Mouse (Mus musculus) testis, adult 2 months (tissue): Measurements from ENCODE around the gene Bnipl.

ENCODE experiments used
- CTCF ChIP-seq: fragments of 200-500 bp; IDR thresholded peaks from 2 replicates; pipeline ENCODE4 v1.5.1; 2012; ENCODE audit warnings: low read depth, mild to moderate bottlenecking, inconsistent platforms, low read length, moderate library complexity; ENCODE audit not compliant: control insufficient read depth, insufficient read depth, insufficient replicate concordance
- POLR2A ChIP-seq: fragments of 200-500 bp; IDR thresholded peaks from 2 replicates; pipeline ENCODE4 v1.6.1; 2012; ENCODE audit warnings: low read depth, mild to moderate bottlenecking, inconsistent platforms, low read length, moderate library complexity; ENCODE audit not compliant: control insufficient read depth

DNA sequence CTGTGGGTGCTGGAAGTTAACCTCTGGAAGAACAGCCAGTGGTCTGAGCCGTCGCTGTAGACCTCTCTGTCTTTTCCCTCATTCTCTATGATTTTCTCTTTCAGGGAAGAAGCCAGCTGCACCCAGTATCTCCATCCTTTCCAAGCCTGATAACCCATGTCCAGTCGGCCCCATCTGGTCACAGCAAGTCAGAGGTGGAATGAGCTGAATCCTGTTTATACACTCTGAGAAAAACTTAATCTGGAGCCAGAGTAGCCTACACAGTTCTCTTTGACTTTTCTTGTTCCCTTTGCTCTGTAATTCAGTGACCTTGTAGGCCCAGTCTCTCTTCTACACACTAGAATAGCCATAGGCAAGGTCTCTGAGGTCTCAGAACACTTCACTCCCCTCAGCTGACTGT, 36.5 kb upstream of the Bnipl start:
- TF ChIP-seq CTCF (no peak), POLR2A (no peak)
